In genomic region chr10:8785451-8786145, GRCm38 (mm10) we compare ENCODE assay signal across 16 mouse cellular contexts.
DNase-seq lines count a peak whose midpoint lies in the region; ATAC-seq and TF ChIP-seq lines count a peak whose summit lies in the region.
"Had no signal": no experiment of that assay in that cellular context is flagged by ENCODE, and none has a peak within 500 bp of the region (broad histone marks: within the 10 kb centered on the region; RNA-seq: fewer than 3 reads in every experiment).

No protein-coding gene starts in this region.

- H3K4me2 ChIP-seq in intestine, embryonic 15.5 days (replicated peaks), result no peak overlapping the region
- H3K4me2 ChIP-seq: embryonic facial prominence, embryonic 12.5 days; heart, embryonic 12.5 days; limb, embryonic 13.5 days had no signal

- no peaks in the 10 kb centered on the region for H3K27me3 ChIP-seq in kidney, adult 2 months (replicated peaks; ENCODE audit: control insufficient read depth, insufficient read depth, low read length)
- H3K27me3 ChIP-seq in intestine, embryonic 15.5 days (replicated peaks), result no peaks in the 10 kb centered on the region
- H3K27me3 ChIP-seq: CH12.LX; embryonic facial prominence, embryonic 12.5 days; heart, embryonic 12.5 days; limb, embryonic 13.5 days; Patski had no signal

- H3K9me3 ChIP-seq in intestine, embryonic 15.5 days, result no peaks in the 10 kb centered on the region
- H3K9me3 ChIP-seq: embryonic facial prominence, embryonic 12.5 days; heart, embryonic 12.5 days; limb, embryonic 13.5 days had no signal

- H3K4me3 ChIP-seq in kidney, adult 2 months (ENCODE audit: insufficient read depth, low read depth, low read length), result no peak overlapping the region
- no peak overlapping the region for H3K4me3 ChIP-seq in intestine, embryonic 15.5 days (replicated peaks)
- H3K4me3 ChIP-seq: embryonic facial prominence, embryonic 12.5 days; gastrocnemius, adult 2 months; heart, embryonic 12.5 days; limb, embryonic 13.5 days had no signal

- peak; percentile 37; the same call in 1 of the 2 replicates for ATAC-seq in intestine, embryonic 15.5 days
- ATAC-seq: Patski had no signal

- TF ChIP-seq CTCF in kidney, adult 2 months (conservative IDR thresholded peaks at IDR 0.05; ENCODE audit: insufficient read depth, insufficient read length, low read depth, low read length), result no peak

- WGBS in kidney, adult 2 months, result 29% methylated on average over 11 of the region's 11 CpGs
- WGBS in intestine, embryonic 15.5 days, result 28% methylated on average over 11 of the region's 11 CpGs

- no peak for TF ChIP-seq POLR2A in kidney, adult 2 months (IDR thresholded peaks at IDR 0.05; ENCODE audit: low read depth, low read length)

- DNase-seq in kidney, adult 2 months, result peak; percentile 61
- DNase-seq in kidney, adult 9 months, result no peak
- DNase-seq in embryo, embryonic 10.5 days (ENCODE audit: low spot score), result peak; percentile 76
- peak; percentile 48 to 61 for DNase-seq in kidney, postnatal 4 days
- DNase-seq in thymus, postnatal 10 days (ENCODE audit: low spot score in 2 of 2), result no peak
- DNase-seq in MN1 (ENCODE audit: low spot score), result no peak
- DNase-seq: cerebellum, adult 8-10 months; gastrocnemius, adult 2 months; layer of hippocampus, postnatal 36 days; right cerebral cortex, postnatal 4 days had no signal

- peak overlapping the region; percentile 51 for H3K27ac ChIP-seq in kidney, adult 2 months (ENCODE audit: insufficient read depth, low read depth, low read length)
- H3K27ac ChIP-seq in intestine, embryonic 15.5 days, result no peak overlapping the region
- H3K27ac ChIP-seq: embryonic facial prominence, embryonic 12.5 days; gastrocnemius, adult 2 months; limb, embryonic 13.5 days had no signal

- no peak overlapping the region for H3K9ac ChIP-seq in intestine, embryonic 15.5 days
- H3K9ac ChIP-seq: embryonic facial prominence, embryonic 12.5 days; heart, embryonic 12.5 days; limb, embryonic 13.5 days had no signal

- H3K4me1 ChIP-seq in kidney, adult 2 months (ENCODE audit: control insufficient read depth, insufficient read depth, low read length), result peaks cover 16% of the 10 kb centered on the region
- peaks cover 9% of the 10 kb centered on the region; the same call in 1 of the 2 replicates for H3K4me1 ChIP-seq in intestine, embryonic 15.5 days (replicated peaks)

- no peaks in the 10 kb centered on the region for H3K36me3 ChIP-seq in kidney, adult 2 months (ENCODE audit: control insufficient read depth, insufficient read depth, low read length)
- H3K36me3 ChIP-seq in intestine, embryonic 15.5 days, result 0 out of 2 replicates have a peak, but pooled peaks cover 5% of the 10 kb centered on the region

Comparison
In these comparisons a context has a peak if more than half of its experiments do, and no peak if none do; other contexts are left out.
1. DNase-seq: peak in kidney, adult 2 months (single experiment), embryo, embryonic 10.5 days (single experiment) and kidney, postnatal 4 days (2 of 2); none in kidney, adult 9 months (single experiment), thymus, postnatal 10 days (0 of 2) and MN1 (single experiment).